Mouse (Mus musculus): ENCODE measurements around the gene 2310034G01Rik. TPM values are rescaled to one million over a fixed set of nuclear protein-coding genes. Genes with fewer than 3 reads are reported as not detected.

2310034G01Rik gene
- total RNA-seq, 1 experiment: 0.80 TPM

DNA sequence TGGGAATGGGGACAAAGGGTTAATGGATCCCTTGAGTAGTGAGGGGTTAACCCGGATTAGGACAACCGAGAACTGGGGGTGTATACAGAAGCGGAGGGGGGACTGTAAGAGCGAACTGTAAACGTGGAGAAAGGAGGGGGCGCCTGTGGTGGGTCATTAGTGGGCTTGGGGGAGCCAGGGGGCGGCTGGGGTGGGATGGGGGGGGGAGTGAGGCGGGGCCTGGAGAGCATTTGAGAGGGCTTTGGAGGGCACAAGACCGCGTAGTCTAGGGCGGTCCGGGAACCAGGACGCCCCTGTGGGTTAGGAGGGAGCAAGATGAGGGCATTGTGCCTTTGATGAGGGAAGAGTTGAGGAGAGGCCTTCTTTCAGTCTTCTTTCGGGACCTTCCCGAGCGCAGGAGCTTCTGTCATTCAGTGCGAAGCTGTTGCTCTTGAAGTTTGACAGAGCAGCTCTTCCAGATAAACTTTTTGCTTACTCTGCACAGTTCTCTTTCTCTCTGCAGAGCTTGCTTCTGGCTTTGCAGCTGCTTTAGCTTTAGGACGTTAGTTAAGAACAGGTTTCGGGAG is 47.4 kb upstream of the 2310034G01Rik start:
- Histone ChIP-seq H3K36me3 (ENCODE audit: control insufficient read depth, insufficient read depth, low read length, poor library complexity, severe bottlenecking) (peaks cover 5% of the 10 kb centered on the region; the same call in 1 of the 2 replicates), H3K9me3 (ENCODE audit: control insufficient read depth, insufficient read depth, low read depth, low read length) (no peaks in the 10 kb centered on the region), H3K27ac (ENCODE audit: insufficient read depth, low read depth, low read length, poor library complexity, severe bottlenecking) (no peak overlapping the region), H3K4me1 (ENCODE audit: control insufficient read depth in 2 of 2, insufficient read depth in 2 of 2, low read length in 2 of 2, poor library complexity in 1 of 2) (peaks cover 0 to 2% of the 10 kb centered on the region in 2 experiments; a peak in 1 of 4 replicates), H3K9ac (ENCODE audit: insufficient read depth, low read depth, low read length, poor library complexity, severe bottlenecking) (peak overlapping the region; percentile 81), H3K4me3 (ENCODE audit: insufficient read depth in 1 of 2, low read depth in 1 of 2, low read length in 2 of 2, poor library complexity in 1 of 2, severe bottlenecking in 1 of 2) (peak overlapping the region; percentile 79 to 86)
- no peak for DNase-seq (ENCODE audit: low read depth, low spot score)
- TF ChIP-seq CHD2 (IDR thresholded peaks at IDR 0.05; ENCODE audit: low read depth, low read length): no peak
- no peak; the same call in 1 of the 2 replicates for TF ChIP-seq MAFK (IDR thresholded peaks at IDR 0.05; ENCODE audit: insufficient read depth, low read depth, low read length)
- no peak for TF ChIP-seq HCFC1 (IDR thresholded peaks at IDR 0.05; ENCODE audit: borderline replicate concordance, insufficient read depth, low read length)
- no peak for TF ChIP-seq ZC3H11A (IDR thresholded peaks at IDR 0.05; ENCODE audit: borderline replicate concordance, low read depth, low read length)
- TF ChIP-seq ZNF384 (IDR thresholded peaks at IDR 0.05; ENCODE audit: low read depth, low read length): no peak
- in situ Hi-C loops (cut with MboI; ENCODE audit: low sequenced_read_pairs in 2 of 2, unreplicated experiment in 2 of 2): no loop called here

- Histone ChIP-seq H3K9me3 (ENCODE audit: control insufficient read depth, insufficient read depth, low read depth, low read length) (no peaks in the 10 kb centered on the region), H3K27ac (ENCODE audit: insufficient read depth, low read depth, low read length, poor library complexity, severe bottlenecking) (peak within 1 kb of the TSS; percentile 5; the same call in 1 of the 2 replicates), H3K4me3 (ENCODE audit: insufficient read depth in 1 of 2, low read depth in 1 of 2, low read length in 2 of 2, poor library complexity in 1 of 2, severe bottlenecking in 1 of 2) (peak within 1 kb of the TSS; percentile 79 to 86), H3K36me3 (ENCODE audit: control insufficient read depth, insufficient read depth, low read length, poor library complexity, severe bottlenecking) (peaks cover 5% of the 10 kb centered on the region; the same call in 1 of the 2 replicates), H3K9ac (ENCODE audit: insufficient read depth, low read depth, low read length, poor library complexity, severe bottlenecking) (peak within 1 kb of the TSS; percentile 81), H3K4me1 (ENCODE audit: control insufficient read depth in 2 of 2, insufficient read depth in 2 of 2, low read length in 2 of 2, poor library complexity in 1 of 2) (peaks cover 2% of the 10 kb centered on the region in 2 experiments; a peak in 2 of 4 replicates)
- TF ChIP-seq ZNF384 (IDR thresholded peaks at IDR 0.05; ENCODE audit: low read depth, low read length): 0 out of 2 replicates have a peak, but pooled peaks have one; percentile 12
- no peak for TF ChIP-seq ZC3H11A (IDR thresholded peaks at IDR 0.05; ENCODE audit: borderline replicate concordance, low read depth, low read length)
- no peak for TF ChIP-seq MAFK (IDR thresholded peaks at IDR 0.05; ENCODE audit: insufficient read depth, low read depth, low read length)
- peak; percentile 71; the same call in 1 of the 2 replicates for TF ChIP-seq HCFC1 (IDR thresholded peaks at IDR 0.05; ENCODE audit: borderline replicate concordance, insufficient read depth, low read length)
- no peak for TF ChIP-seq CHD2 (IDR thresholded peaks at IDR 0.05; ENCODE audit: low read depth, low read length)
- peak; percentile 99 for DNase-seq (ENCODE audit: low read depth, low spot score)
- in situ Hi-C loops (cut with MboI; ENCODE audit: low sequenced_read_pairs in 2 of 2, unreplicated experiment in 2 of 2): no loop called here
These were observed 46.8 kb upstream of the 2310034G01Rik start, which contains the start of gene Sufu for GRCm38 (mm10) chr19:46396686-46397435. Sufu (plus strand) TSS chr19:46396896.

- no peak for TF ChIP-seq HCFC1 (IDR thresholded peaks at IDR 0.05; ENCODE audit: borderline replicate concordance, insufficient read depth, low read length)
- TF ChIP-seq ZNF384 (IDR thresholded peaks at IDR 0.05; ENCODE audit: low read depth, low read length): no peak
- no peak for TF ChIP-seq ZC3H11A (IDR thresholded peaks at IDR 0.05; ENCODE audit: borderline replicate concordance, low read depth, low read length)
- TF ChIP-seq CHD2 (IDR thresholded peaks at IDR 0.05; ENCODE audit: low read depth, low read length): no peak
- Histone ChIP-seq H3K9me3 (ENCODE audit: control insufficient read depth, insufficient read depth, low read depth, low read length) (no peaks in the 10 kb centered on the region), H3K36me3 (ENCODE audit: control insufficient read depth, insufficient read depth, low read length, poor library complexity, severe bottlenecking) (peaks cover 2% of the 10 kb centered on the region; the same call in 1 of the 2 replicates), H3K27ac (ENCODE audit: insufficient read depth, low read depth, low read length, poor library complexity, severe bottlenecking) (no peak overlapping the region), H3K4me1 (ENCODE audit: control insufficient read depth in 2 of 2, insufficient read depth in 2 of 2, low read length in 2 of 2, poor library complexity in 1 of 2) (peaks cover 2% of the 10 kb centered on the region in 2 experiments; a peak in 2 of 4 replicates), H3K9ac (ENCODE audit: insufficient read depth, low read depth, low read length, poor library complexity, severe bottlenecking) (no peak overlapping the region), H3K4me3 (ENCODE audit: insufficient read depth in 1 of 2, low read depth in 1 of 2, low read length in 2 of 2, poor library complexity in 1 of 2, severe bottlenecking in 1 of 2) (peak overlapping the region in 1 of 2 experiments; percentile 83; a peak in 2 of 4 replicates)
- in situ Hi-C loops (cut with MboI; ENCODE audit: low sequenced_read_pairs in 2 of 2, unreplicated experiment in 2 of 2): no loop called here
- no peak for DNase-seq (ENCODE audit: low read depth, low spot score)
These were observed 46.0 kb upstream of the 2310034G01Rik start for GRCm38 (mm10) chr19:46396109-46396508.

DNA sequence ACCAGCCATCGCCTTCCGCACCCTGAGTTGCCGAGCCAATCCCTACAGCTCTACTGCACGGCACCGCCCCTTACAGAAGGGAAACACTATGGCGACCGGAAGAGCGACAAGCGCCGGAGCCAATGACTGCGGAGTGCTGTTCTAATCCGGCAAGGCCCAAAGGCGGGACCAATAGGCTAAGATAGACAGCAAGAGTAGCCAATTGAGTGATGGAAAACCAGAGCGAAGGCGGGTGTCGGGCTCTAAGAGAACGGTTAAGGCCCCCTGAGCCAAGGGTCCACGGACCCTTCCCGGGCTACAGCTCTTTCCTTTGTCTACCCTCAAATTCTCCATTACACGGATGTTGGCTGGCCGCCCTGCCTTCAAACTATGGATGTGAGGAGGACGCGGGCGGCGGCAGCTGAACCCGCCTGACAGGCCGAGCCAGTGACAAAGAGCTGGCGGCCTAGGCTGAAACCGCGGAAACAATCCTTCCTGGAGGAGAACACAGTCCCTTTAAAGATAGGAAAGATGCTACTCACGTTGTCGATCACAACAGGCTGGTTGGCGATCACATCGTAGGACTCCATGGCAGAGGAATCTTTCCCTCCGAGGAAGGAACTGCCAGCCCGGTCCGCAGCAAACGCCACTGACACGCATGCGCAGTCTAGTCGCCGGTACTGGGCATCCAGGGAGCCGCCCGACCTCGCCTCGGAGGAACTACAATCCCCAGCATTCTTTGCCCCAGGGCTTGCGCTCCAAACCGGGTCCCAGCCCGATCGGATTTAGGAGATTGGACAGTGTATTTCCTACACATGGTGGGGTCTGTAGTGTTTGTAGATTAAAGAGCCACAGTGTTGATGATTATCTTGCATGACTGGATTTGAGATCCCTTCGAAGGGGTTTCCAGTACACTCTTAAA is 45.3 kb upstream of the 2310034G01Rik start, which contains the start of gene Actr1a:
Actr1a (minus strand) TSS at position 640 of the 901 bp plus-strand sequence.
- Histone ChIP-seq H3K9ac (ENCODE audit: insufficient read depth, low read depth, low read length, poor library complexity, severe bottlenecking) (peak within 1 kb of the TSS; percentile 56), H3K4me3 (ENCODE audit: insufficient read depth in 1 of 2, low read depth in 1 of 2, low read length in 2 of 2, poor library complexity in 1 of 2, severe bottlenecking in 1 of 2) (peak within 1 kb of the TSS; percentile 70 to 83), H3K4me1 (ENCODE audit: control insufficient read depth in 2 of 2, insufficient read depth in 2 of 2, low read length in 2 of 2, poor library complexity in 1 of 2) (peaks cover 2% of the 10 kb centered on the region in 2 experiments; a peak in 2 of 4 replicates), H3K36me3 (ENCODE audit: control insufficient read depth, insufficient read depth, low read length, poor library complexity, severe bottlenecking) (no peaks in the 10 kb centered on the region), H3K9me3 (ENCODE audit: control insufficient read depth, insufficient read depth, low read depth, low read length) (no peaks in the 10 kb centered on the region), H3K27ac (ENCODE audit: insufficient read depth, low read depth, low read length, poor library complexity, severe bottlenecking) (no peak within 1 kb of the TSS)
- TF ChIP-seq ZC3H11A (IDR thresholded peaks at IDR 0.05; ENCODE audit: borderline replicate concordance, low read depth, low read length): no peak
- TF ChIP-seq ZNF384 (IDR thresholded peaks at IDR 0.05; ENCODE audit: low read depth, low read length): no peak
- peak; percentile 92 for TF ChIP-seq CHD2 (IDR thresholded peaks at IDR 0.05; ENCODE audit: low read depth, low read length)
- peak; percentile 92 for TF ChIP-seq HCFC1 (IDR thresholded peaks at IDR 0.05; ENCODE audit: borderline replicate concordance, insufficient read depth, low read length)
- no peak for TF ChIP-seq MAFK (IDR thresholded peaks at IDR 0.05; ENCODE audit: insufficient read depth, low read depth, low read length)
- peak; percentile 99 for DNase-seq (ENCODE audit: low read depth, low spot score)
- in situ Hi-C loops (cut with MboI; ENCODE audit: low sequenced_read_pairs in 2 of 2, unreplicated experiment in 2 of 2): no loop called here

Measured in ES-E14 (cell line).